Mouse (Mus musculus) splenic B cell, adult 2 months (primary cell): ENCODE measurements around the gene Celf5.
"Not testable (repeated sequence)": the region's sequence is repeated elsewhere in the genome, so short reads cannot be mapped to it uniquely, and the experiment has no call there.

ENCODE experiments used
- DNase-seq: peaks from one replicate; pipeline ENCODE4 v3.0.0-alpha.2; 2011; ENCODE audit warnings: low read depth, low spot score
- H3K27me3 ChIP-seq: 2 replicates; pipeline ENCODE4 v1.6.1; 2012; ENCODE audit warnings: mild to moderate bottlenecking, low read length, moderate library complexity, mixed read lengths; ENCODE audit not compliant: control insufficient read depth, poor library complexity, insufficient read depth, severe bottlenecking
- H3K36me3 ChIP-seq: 2 replicates; pipeline ENCODE4 v1.6.1; 2012; ENCODE audit warnings: mild to moderate bottlenecking, low read length, moderate library complexity, mixed read lengths; ENCODE audit not compliant: control insufficient read depth, poor library complexity, insufficient read depth, severe bottlenecking

Gene Celf5

GRCm38 (mm10) chr10:81457624-81458023 lies 24.9 kb downstream of the Celf5 start:
- no peak for DNase-seq
- H3K36me3 ChIP-seq: no peaks in the 10 kb centered on the region
- no peaks in the 10 kb centered on the region for H3K27me3 ChIP-seq

DNA sequence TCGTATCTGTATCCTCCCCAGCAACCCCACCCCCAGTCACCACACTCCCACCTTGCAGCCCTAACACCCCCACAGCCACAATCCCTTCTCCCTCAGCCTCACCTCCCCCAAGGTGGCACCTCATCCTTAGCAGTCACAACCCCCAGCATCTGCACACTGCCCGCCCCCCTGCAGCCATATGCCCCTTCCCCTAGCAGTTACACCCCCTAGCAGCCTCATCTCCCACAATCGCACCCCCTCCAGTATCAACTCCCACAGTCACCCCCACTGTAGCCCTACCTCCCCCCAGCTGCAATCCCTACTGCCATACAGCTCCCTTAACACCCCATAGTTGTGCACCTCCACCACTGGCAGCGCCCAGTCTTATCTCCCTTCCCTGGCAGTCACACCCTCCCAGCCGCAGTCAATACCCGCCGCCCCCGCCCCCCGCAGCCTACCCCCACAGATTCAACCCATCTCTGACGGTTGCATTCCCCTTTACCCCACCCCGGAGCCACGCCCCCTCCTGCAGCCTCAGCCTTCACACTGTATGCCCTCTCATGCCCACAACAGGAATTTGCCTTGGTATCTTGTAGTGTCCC lies 25.4 kb downstream of the Celf5 start:
- H3K27me3 ChIP-seq: no peaks in the 10 kb centered on the region
- no peaks in the 10 kb centered on the region for H3K36me3 ChIP-seq
- DNase-seq: no peak

DNA sequence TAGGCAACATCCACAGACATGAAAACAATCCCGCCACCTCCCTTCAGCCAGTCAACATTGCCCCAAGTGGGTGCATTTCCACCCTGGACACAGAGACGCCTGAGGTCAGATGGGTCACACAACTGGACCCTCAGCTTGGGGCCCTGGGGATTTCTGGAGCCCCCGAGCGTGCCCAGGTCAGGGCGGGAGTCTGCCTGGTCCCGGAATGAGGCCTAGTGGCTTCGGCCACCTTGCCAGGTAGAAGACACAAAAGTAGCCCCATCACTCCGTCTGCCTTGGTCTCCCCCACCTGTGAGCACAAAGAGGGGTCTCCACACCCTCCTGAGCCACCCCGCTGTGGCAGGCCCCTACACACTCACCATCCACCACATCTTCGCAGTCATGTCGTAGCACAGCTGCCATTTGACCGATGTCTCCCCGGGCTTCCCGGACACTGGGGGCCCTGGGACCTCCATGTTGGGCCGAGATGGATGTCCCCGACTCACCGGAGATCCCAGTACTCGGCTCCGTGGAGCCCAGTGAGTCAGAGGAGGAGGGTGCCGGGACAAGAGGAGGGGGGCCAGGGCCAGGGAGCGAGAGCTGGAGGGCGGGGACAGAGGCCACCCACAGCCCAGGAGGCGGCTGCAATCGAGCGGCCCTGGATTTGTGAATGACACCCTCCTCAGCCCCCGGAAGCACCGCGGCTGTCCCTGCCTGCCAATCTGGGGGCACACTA lies 27.2 kb downstream of the Celf5 start, which contains the start of gene Nfic:
TSS of gene Nfic (minus strand) at position 455 of the 715 bp plus-strand sequence.
- H3K36me3 ChIP-seq: no peaks in the 10 kb centered on the region
- H3K27me3 ChIP-seq: no peaks in the 10 kb centered on the region
- DNase-seq: no peak

DNA sequence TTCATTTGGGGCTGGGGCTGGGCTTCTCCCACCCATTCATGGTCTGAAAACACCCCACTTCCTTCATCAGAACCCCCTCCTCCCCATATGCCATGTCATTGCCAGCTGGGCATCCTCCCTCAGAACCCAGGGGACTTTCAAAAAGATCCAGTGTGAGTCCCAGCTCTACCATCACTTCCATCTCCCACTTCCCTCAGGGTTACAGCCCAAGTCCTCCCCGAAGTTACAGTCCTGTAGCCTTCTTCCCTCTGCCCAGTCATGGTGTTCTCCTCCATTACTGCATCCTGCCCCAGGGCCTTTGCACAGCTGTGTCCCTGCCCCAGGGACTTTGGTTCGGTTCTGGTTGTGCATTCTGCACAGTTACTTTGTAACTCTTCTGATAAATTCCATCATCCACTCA lies 28.4 kb downstream of the Celf5 start:
- H3K36me3 ChIP-seq: no peaks in the 10 kb centered on the region
- DNase-seq: no peak
- no peaks in the 10 kb centered on the region for H3K27me3 ChIP-seq

GRCm38 (mm10) chr10:81452947-81453288 lies 29.6 kb downstream of the Celf5 start:
- Histone ChIP-seq H3K27me3 (no peaks in the 10 kb centered on the region; the same call in 1 of the 2 replicates), H3K36me3 (no peaks in the 10 kb centered on the region)
- DNase-seq: no peak

- Histone ChIP-seq H3K36me3 (no peaks in the 10 kb centered on the region), H3K27me3 (no peaks in the 10 kb centered on the region; the same call in 1 of the 2 replicates)
- DNase-seq: no peak
These were observed 30.1 kb downstream of the Celf5 start for GRCm38 (mm10) chr10:81452237-81452946.

GRCm38 (mm10) chr10:81451365-81451745 lies 31.2 kb downstream of the Celf5 start:
- H3K36me3 ChIP-seq: no peaks in the 10 kb centered on the region
- no peaks in the 10 kb centered on the region; the same call in 1 of the 2 replicates for H3K27me3 ChIP-seq
- no peak for DNase-seq

- DNase-seq: no peak
- H3K27me3 ChIP-seq: no peaks in the 10 kb centered on the region; the same call in 1 of the 2 replicates
- no peaks in the 10 kb centered on the region for H3K36me3 ChIP-seq
These were observed 31.7 kb downstream of the Celf5 start for GRCm38 (mm10) chr10:81450641-81451364.

DNA sequence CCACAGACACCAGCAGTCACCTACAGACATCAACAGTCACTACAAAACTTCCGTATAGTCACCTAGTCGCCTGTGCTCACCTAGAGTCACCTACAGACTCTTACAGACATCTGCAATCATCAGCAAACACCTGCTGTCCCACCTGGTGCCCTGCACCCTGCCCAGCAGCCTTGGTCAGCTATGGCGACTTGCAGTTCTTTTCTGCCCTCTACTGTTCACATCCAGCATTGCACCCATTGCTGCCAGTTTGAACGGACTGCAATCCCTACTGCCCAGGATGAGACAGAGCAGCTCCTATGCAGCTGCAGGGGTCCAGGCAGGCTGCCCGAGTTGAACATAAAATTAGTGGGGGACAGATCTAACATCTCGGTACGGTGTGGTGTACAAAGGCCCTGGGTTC lies 32.4 kb downstream of the Celf5 start:
- no peaks in the 10 kb centered on the region for H3K36me3 ChIP-seq
- H3K27me3 ChIP-seq: no peaks in the 10 kb centered on the region; the same call in 1 of the 2 replicates
- peak; percentile 94 for DNase-seq

GRCm38 (mm10) chr10:81445516-81445915 lies 37.0 kb downstream of the Celf5 start:
- DNase-seq: peak; percentile 29
- H3K36me3 ChIP-seq, H3K27me3 ChIP-seq: not testable (repeated sequence)

DNA sequence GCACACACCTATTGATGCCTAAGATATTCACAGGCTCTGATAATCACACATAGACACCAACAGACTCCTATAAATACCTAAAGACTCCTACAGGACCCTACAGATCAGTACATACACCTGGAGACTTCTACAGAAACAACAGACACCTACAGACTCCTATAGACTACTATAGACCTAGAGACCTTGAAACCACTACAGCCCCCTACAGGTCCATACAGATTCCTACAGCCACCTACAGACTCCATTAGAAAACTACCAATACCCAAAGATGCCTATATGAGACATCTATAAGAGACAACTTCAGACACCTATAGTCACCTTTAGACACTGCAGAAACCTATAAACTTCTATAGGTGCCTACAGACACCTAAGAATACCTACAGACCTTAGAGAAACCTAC lies 41.5 kb downstream of the Celf5 start:
- H3K36me3 ChIP-seq: no peaks in the 10 kb centered on the region
- DNase-seq: peak; percentile 63
- no peaks in the 10 kb centered on the region for H3K27me3 ChIP-seq

- no peak for DNase-seq
- Histone ChIP-seq H3K27me3 (no peaks in the 10 kb centered on the region), H3K36me3 (no peaks in the 10 kb centered on the region)
These were observed 47.1 kb downstream of the Celf5 start for GRCm38 (mm10) chr10:81435436-81435835.

DNA sequence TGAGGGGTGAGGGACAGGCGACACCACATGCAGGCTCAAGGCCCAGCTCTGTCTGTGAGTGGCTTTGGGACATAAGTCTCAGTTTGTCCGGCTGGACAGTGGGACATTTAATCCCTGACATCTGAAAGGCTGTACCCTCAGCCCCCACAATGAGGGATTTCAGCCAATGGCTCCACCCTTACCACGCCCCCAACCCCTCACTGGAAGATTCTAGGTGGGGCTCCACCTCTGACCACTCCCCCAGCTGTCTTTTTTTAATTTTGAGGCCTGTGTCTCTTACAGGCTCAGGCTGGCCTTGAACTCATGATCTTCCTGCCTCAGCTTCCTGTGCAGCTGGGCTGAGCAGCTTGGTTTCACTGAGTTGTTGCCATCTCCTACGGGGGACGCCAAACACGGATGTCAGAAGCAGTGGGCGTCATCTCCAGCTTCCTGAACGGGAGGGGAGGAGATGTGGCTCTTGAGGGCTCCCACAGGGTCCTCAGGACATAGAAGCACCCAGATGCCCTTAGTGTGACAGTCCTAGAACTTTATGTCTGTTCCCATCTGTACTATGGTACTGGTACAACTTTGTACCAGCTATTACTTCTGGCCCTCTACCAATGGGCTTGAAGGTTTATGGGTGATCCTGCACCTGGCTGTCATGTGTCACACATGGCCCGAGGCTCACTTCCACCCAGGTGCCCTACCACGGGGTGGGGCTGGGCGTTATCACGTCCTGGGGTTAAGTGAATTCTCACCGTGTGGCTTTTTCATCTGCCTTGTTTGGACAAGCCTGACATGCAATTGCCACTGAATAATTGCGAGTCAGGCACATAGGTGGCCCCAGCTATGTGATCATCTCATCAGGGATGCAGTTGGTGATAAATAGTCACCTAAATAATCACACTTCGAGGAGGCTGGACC lies 47.9 kb downstream of the Celf5 start:
- DNase-seq: peak; percentile 53
- Histone ChIP-seq H3K36me3 (no peaks in the 10 kb centered on the region), H3K27me3 (no peaks in the 10 kb centered on the region)
